Mouse (Mus musculus) lung, postnatal 0 days (tissue): ENCODE data around the gene 1110017D15Rik.

Source experiments
- CTCF ChIP-seq: IDR thresholded peaks from 2 replicates; pipeline ENCODE4 v1.5.1; 2016; ENCODE audit warnings: antibody characterized with exemption, mild to moderate bottlenecking
- EP300 ChIP-seq: IDR thresholded peaks from 2 replicates; pipeline ENCODE4 v1.6.1; 2016; ENCODE audit warnings: antibody characterized with exemption, mild to moderate bottlenecking, control low read depth

DNA sequence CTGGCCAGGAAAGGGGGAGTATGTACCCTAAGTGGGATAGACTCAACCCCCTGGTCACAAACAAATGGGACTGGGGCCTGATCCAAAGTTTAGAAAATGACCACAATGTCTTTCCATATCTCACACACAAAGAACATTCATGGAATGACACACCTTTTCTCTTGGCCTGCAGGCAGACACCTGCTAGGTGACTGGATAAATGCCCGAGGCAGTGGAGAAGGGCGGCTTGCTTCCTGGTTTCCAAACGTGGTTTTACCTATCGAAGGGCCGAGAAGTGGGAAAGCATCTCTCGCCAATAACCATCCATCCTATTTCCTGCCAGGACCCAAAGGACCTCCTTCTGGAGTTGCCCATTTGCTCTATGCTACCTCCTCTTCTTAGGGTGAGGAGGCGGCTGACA, 24.2 kb downstream of the 1110017D15Rik start:
- TF ChIP-seq CTCF, result no peak
- no peak for TF ChIP-seq EP300
